Mouse (Mus musculus): Measurements from ENCODE around the gene Prkg1.

The Prkg1 gene

DNA sequence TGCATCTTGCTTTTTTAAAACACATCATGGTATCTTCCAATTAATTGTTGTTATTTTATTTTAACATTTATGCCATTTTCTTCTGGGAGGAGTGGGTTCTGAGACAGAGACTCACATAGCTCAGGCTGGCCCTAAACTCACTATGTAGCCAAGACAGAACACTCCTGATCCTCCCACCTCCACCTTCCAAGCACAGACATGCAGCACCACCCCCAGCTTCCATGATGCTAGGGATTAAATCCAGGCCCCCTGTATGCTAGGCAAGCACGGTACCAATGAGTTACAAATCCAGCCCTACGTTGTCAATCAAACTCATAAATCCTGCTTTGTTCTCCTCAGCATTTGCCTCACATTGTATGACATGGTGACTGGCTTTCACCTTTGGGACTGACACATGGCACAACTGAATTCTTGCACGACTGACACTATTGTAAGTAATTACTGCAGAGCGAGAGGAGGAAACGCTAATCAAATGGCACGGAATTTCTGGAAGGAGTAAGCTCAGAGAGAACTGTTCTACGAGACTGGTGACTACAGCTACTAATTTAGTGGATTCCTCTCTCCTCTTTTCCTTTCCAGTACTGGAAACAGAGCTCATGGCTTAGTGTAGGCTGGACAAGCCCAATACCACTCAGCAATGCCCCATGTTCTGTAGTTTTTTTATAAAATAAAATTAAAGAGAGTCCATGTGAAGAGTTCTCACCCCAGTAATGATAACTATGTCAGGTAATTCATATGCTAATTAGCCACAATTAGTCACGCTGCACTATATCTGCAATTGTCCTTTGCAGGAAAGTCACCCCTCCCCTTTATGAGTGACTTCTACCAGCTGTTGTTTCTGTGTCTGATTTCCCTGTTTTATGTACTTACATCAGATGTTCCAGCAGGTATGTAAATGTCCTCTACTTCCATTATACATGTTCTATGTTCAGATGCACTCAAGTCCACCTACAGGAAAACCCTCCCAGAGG is 133.6 kb downstream of the Prkg1 start:
- DNase-seq (ENCODE audit: extremely low read depth, insufficient read length, low spot score): no peak

DNA sequence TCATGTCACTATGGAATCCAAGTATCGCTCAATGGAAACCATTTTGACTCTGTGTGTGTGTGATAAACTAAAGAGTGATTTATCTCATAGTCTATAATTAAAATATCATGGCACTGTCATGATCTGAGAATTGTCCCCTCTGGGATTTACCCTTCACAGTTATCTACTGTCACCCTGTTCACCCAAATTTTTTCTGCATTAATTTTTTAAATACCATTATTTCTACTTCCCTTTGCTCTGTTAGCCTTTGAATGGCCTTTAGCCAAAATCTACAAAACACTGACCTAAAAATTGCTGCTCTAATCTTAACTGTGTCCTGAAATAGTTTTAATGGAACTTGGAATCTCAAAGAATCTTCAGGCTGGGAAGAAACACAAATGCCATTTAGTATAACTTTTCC is 143.1 kb downstream of the Prkg1 start:
- DNase-seq (ENCODE audit: extremely low read depth, insufficient read length, low spot score): no peak

DNA sequence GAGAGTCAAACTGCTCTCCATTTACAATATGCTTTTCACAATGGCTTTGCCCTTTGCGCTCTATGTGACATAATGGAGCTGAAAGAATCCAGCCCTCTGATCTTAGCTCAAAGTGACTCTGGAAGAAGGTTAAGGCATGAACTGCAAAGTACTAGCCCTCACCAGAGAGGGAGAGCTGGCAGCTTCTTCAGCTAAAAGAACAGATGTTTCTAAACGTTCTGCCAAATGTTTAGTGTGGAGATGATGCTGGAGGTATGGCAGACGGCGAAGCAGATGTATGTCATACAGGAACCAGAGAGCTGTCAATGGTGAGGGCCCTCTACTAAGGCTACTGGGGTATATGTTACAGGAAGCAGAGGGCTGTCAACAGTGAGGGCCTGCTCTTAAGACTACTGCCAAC is 148.0 kb downstream of the Prkg1 start:
- DNase-seq (ENCODE audit: extremely low read depth, insufficient read length, low spot score): no peak

DNA sequence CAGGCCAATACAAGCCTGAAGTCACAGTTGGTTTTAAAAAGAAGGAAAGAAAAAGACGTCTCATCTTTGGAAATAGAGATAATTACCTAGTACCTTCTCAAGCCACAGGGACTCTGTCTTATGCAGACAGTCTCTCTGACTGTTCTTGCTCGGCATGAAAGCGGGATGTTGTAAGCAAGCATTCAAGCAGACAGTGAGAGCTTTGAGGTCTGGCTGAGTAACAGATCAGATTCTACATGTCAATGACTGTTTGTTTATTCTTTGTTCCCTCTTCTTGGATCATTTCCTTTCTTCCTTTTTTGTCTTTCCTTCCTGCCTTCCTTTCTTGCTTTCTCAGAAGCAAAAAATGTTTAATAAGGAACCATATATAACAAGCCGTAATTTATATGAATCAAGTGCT is 148.7 kb downstream of the Prkg1 start:
- DNase-seq (ENCODE audit: extremely low read depth, insufficient read length, low spot score): no peak

DNA sequence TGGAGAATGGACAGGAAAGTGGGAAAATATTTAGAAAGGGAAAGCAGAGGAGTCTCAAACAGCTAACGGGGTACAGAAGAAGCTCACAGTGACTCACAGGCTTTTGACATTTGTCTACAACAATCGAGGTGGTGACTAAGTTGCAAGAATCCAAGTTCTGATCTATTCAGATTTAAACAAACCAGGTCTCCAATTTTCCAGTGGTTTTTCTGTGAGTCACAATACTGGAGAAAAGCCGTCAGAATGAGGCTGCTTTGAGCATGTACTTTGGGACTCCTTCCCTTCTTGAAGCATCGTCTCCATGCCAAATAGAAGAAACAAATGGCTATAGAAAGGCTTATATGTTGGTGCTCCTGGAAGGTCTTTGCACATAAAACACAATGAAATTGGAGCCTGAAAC is 151.7 kb downstream of the Prkg1 start:
- DNase-seq (ENCODE audit: extremely low read depth, insufficient read length, low spot score): no peak

DNA sequence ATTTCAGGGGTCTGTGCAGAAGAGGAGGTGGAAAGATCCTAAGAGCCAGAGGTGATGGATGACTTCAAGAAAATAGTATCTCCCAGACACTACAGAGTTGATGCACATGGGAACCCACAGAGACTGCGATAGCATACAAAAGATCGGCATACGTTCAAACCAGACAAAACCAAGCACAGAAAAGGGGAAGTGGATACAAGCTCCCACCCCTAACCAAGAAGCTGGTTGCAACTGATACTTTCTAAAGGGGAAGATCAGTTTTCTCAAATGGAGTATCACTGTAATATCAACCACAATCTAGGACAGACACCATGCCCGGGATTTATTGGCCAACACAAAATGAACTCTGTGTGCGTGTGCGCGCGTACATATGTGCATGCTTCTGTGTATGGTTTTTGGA is 162.3 kb downstream of the Prkg1 start:
- DNase-seq (ENCODE audit: extremely low read depth, insufficient read length, low spot score): no peak

DNA sequence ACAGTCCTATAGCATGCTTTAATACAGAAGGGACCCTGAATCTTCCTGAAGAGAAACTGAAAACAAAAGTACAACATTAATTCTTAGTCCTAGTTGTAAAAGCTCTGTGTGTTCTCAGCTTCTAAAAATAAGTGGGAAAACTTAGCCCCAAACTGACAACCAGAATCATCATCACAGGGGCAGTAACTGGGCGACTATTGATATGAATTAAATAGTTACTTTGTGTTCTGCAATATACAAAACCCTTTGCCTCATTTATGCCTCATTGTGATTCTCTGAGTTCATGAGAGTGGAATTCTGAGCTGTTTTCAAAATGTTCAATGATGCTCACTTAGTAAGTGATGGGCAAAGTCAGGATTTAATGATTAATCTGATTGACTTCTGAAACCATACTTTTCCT is 170.8 kb downstream of the Prkg1 start:
- no peak for DNase-seq (ENCODE audit: extremely low read depth, insufficient read length, low spot score)

DNA sequence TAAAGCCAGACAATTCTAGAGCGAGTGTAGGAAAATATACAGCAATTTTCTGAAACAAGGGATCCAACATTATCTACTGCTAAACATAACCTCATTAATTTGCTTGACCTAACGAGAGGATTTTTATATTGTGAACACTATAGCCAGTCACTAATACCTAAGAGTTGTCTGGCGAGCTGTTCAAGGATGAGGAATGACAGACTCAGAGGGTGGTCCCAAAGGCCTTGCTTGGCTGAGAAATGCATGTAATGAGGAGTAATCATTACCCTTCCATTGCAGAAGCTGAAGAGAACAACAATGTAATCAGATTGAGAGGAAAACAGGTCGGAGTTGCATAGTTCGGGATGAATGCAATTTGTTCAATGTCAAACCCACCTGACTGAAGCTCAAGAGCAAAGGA is 174.1 kb downstream of the Prkg1 start:
- no peak for DNase-seq (ENCODE audit: extremely low read depth, insufficient read length, low spot score)

DNA sequence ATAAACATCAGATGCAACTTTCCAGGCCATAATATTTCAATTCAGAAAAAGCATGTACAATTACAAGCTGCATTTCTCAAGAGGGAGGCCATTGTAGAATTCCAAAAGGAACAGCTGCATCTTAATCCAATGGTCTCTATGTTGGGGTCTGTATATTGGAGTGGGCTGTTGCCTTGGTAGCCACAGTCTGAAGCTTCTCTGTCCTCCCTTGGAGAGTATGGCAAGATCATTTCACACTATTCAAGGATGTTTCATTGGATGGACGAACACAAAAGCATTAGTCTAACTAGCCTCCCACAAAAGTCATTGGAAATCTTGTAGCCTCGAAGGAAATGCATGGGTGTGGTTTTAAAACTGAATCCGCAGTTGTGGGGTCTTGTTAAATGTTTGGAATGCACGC is 187.7 kb downstream of the Prkg1 start:
- no peak for DNase-seq (ENCODE audit: extremely low read depth, insufficient read length, low spot score)

DNA sequence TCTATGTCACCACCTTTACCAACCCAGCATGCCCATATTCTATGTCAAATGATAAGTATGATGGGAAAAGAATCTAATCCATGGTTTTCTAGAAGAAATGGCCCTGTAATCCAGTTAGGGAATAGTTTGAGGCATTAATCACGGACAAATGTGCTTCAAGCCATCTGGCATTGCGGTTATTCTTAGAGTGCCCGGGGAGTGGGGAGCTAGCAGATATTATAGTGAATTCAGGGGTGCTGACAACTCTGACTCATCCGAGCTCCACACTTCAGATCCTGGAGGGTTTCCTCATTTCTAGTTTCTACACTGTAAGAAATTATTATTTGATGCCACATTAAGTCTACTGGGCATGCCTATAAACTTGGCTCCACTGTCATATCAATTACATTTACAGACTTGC is 200.5 kb downstream of the Prkg1 start:
- no peak for DNase-seq (ENCODE audit: extremely low read depth, insufficient read length, low spot score)

DNA sequence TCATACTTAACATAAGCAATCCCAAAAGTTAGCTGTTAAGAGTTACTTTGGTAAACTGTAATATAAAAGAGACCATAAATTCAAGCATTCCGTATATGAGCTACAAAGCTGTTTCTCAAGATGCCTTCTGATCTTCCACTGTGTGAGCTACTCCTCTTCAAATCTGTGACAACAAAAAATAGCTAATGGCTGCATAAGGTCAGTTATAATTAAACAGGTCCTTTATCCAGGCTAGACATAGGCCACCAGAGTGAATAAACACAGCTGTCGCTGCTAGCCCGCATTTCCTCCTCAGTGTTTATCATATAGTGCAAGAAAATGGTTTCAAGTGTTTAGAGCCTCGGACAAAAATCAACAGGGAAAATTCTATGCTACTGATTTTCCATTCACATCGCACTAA is 218.8 kb downstream of the Prkg1 start:
- DNase-seq (ENCODE audit: extremely low read depth, insufficient read length, low spot score): no peak

DNA sequence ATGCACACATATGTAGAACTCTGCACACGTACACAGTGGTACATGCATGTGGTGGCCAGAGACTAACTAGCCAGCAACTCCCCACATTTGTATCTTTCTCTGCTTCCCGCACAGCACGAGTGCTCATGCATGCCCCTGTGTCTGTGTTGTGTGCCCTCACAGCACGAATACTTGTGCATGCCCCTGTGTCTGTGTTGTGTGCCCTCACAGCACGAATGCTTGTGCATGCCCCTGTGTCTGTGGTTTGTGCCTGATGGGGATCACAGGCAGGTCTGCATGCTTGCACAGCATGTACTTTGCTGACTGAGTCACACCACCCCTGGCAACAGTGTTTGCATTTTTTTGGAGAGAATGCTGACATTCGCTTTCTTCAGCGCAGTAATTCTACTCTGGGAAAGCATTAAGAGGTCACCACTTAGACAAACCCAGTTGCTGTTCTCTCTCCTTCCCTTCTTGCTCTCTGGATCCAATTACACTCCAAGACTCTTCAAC is 233.5 kb downstream of the Prkg1 start:
- no peak for DNase-seq (ENCODE audit: extremely low read depth, insufficient read length, low spot score)

DNA sequence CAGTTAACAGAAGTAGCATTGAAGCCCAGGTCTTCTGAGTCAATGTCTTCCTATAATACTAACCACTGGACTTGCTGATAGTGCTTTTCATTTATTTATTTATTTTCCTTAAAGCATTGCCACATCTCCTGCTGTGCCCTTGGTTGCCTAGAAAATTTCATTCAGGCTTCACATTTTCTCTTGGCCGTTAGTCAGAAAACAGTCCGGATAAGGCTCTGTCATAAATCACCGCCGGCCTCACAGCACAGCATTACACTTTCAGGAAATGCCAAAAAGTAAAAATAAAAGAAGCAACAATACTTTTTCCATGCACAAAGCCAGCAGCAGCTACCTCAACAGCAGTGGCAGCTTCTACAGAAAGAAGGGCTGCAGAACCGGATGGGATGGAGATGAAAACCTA is 234.2 kb downstream of the Prkg1 start:
- no peak for DNase-seq (ENCODE audit: extremely low read depth, insufficient read length, low spot score)

DNA sequence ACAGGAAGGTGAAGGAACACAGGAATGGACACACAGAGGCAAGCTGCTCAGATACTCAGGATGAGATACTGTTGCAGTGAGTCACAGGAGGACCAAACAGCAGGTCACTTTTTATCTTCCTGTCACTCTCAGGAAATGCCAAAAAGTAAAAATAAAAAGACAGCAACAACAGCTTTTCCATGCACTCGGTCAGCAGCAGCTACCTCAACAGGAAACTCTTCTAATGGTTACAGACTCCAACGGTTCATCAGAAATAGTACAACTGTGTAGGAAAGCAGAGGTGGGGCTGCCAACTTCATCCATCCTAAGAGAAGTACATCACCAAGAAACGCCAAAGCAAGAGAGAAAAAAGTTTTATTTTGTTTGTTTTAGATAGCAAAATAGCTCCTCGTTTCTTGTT is 234.9 kb downstream of the Prkg1 start:
- DNase-seq (ENCODE audit: extremely low read depth, insufficient read length, low spot score): no peak

DNA sequence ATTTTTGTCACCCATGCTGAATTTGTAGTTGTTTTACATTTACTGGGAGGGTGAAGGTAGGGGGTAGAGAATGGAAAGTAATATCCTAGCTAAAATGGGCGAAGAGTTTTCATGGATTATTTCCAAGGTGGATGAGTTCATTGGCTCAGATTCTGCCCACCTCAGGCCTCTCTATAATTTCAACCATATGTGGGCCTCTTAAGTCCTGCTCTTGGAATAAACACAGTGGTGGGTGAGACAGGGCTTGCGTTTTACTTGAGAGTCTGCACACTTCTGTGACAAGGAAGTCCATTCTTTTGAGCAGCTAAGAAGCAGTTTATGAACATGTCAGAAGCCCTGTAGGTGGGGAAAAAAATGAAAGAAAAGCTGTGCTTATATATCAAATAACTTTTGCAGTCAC is 250.3 kb downstream of the Prkg1 start:
- DNase-seq (ENCODE audit: extremely low read depth, insufficient read length, low spot score): no peak

DNA sequence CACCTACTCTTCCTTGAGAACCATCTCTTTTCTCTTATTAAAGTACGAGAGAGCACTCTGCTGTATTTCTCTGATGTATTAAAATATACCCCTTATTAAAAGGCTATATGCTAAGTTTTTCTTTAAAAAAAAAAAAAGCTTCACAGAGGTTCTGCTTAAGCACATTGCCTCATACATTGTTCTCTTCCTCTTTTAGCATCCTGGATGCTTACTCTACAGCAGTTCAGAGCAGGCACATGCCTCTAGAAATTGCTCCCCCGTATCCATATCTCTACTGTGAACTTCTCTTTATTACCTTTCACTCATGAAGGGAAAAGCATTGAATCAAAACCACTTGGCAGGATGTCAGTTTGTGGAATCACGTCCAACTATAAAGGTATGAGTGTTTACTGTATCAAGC is 257.0 kb downstream of the Prkg1 start:
- no peak for DNase-seq (ENCODE audit: extremely low read depth, insufficient read length, low spot score)

DNA sequence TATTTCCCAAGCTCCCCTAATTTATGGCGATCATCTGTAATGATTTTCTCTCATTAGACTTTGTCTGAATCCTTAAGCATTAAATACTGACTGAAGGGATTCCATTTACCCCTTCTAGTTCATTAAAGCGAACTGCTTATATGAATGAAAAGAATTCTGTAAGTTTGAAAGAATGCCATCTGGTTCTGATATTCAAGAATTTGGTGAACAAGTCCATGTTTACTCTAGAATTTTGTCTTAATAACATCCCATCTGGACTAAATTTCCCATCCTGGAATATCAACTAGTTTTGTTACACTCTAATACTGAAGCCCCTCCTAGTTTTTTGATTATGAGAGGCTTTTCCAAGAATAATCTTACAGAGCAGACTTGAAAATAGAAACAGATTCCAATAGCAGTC is 258.5 kb downstream of the Prkg1 start:
- no peak for DNase-seq (ENCODE audit: extremely low read depth, insufficient read length, low spot score)

DNA sequence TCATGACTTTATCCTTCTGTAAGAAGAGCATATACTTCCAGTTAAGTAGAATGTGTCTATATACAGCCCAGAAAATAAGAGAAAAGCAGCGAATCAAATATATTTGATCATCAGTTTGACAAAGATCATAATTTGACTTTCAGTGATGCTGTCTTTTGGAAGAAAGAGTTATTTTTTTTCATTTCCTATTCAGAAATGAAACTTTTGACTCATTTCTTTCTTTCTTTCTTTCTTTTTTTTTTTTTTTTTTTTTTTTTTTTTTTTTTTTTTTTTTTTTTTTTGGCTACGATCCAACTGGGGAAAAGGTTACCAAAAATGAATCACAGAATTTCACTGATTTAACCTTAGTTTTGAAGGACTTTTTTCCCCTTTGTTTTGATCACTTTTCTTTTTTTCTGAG is 259.8 kb downstream of the Prkg1 start:
- DNase-seq (ENCODE audit: extremely low read depth, insufficient read length, low spot score): no peak

DNA sequence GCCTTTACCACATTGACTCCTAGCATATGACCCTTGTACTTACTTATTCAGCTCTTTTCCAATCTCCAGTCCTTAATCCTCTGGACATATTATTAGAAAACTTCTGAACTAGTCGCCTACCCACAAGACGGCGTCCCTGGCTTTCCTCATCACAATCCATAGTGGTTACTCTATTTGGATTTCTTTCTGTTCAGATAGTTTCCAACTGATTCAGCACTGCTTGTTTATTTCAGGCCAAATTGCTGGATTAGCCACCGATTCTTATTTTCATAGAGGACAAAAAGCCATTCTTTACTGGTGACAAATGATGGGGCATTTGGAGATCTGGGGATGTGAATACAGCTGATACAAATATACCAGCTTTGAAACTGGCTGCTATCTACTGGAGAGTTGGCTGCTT is 267.4 kb downstream of the Prkg1 start:
- no peak for DNase-seq (ENCODE audit: extremely low read depth, insufficient read length, low spot score)

DNA sequence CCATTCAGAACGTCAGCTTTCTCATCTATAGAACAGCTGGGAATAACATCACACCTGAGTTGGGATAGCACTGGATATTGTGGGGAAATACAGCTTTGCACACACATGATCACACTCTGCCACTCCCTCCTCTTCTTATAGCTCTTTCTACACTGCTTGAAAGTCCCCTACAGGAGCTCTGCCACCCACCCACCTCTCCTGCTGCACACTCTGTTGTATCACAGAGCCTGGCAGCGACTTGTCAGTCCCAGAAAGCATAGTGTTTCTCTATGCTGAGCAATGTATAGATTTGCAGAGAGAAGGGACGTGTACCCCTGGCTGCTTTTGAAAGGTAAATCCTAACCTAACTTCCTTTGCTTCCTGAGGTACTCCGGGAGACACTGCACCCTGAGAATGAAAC is 275.2 kb downstream of the Prkg1 start:
- DNase-seq (ENCODE audit: extremely low read depth, insufficient read length, low spot score): no peak

DNA sequence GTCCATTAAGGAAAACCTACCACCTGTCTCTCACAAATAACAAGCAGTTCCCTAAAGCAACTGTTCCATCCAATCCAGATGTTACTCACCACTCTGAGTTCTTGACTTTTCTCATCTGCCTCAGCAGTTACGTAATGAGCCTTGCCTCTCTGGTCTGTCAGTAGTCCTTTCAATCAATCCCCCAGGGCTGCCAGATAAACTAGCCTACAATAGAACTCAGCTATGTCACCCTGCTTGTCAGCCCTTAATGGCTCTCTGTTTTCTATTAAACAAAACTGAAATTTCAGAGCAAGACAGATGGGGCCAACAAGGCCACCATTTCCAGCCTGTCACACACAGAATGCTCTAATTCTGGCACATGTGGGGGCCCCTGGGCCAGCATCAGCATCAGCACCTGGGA is 293.1 kb downstream of the Prkg1 start:
- no peak for DNase-seq (ENCODE audit: extremely low read depth, insufficient read length, low spot score)

DNA sequence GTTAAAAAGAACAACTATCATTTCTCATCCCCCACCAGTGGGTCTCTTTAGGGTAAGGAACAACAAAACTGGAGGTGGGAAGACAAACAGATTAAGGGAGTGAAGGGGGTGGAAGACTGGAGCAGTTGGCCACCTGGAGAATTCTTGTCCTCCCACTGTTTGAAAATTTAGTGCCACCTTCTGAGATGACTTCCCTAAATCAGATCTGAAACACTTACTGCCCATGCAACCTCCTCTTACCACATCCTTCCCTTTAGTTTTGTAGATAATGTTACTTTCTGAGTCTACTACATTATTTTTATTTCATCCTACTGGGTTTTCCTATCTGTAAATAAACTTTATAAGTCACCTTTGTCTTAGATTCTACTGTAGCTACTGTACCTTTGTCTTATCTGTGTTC is 304.6 kb downstream of the Prkg1 start:
- DNase-seq (ENCODE audit: extremely low read depth, insufficient read length, low spot score): no peak

DNA sequence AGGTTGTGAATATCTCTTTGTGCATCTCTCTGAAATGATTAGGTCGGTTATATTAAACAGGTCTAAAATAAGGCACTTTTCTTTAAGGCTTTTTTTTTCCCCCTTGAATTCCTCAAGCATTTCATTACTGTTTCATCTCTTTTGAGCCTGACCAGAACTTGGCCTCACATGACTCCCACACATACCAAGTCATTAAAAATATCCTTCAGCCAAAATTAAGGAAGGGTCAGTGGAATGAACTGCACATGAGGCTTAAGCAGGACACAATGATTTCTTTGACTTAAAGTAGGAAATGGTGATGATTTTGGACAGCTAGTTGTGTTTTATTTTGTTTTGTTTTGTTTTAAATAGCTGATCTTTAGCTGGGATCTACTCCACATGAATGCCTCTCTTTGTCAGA is 320.7 kb downstream of the Prkg1 start:
- no peak for DNase-seq (ENCODE audit: extremely low read depth, insufficient read length, low spot score)
